Mouse (Mus musculus): ENCODE results near the gene Ralgps1. TPM values are rescaled to one million over a fixed set of nuclear protein-coding genes. Genes with fewer than 3 reads are reported as not detected.
A peak's percentile ranks its signal among the peaks of the same experiment; 100 is the strongest.
"Not testable (repeated sequence)": the region's sequence is repeated elsewhere in the genome, so short reads cannot be mapped to it uniquely, and the experiment has no call there.

Ralgps1 gene
- total RNA-seq, 2 experiments from 2014 or later, result 63.8 to 64.1 TPM

- no peak for DNase-seq (ENCODE audit: low spot score in 2 of 2)
Measured at GRCm38 (mm10) chr2:33216645-33217424, 154.5 kb downstream of the Ralgps1 start.

GRCm38 (mm10) chr2:33215700-33216509 is 155.4 kb downstream of the Ralgps1 start, which contains the start of gene Angptl2:
Angptl2 (plus strand) TSS chr2:33216069.
- peak; percentile 70 to 76 for DNase-seq (ENCODE audit: low spot score in 2 of 2)

- DNase-seq (ENCODE audit: low spot score in 2 of 2), result no peak
Measured at GRCm38 (mm10) chr2:33215177-33215699, 156.0 kb downstream of the Ralgps1 start.

- DNase-seq (ENCODE audit: low spot score in 2 of 2), result not testable (repeated sequence)
Measured at GRCm38 (mm10) chr2:33211263-33211662, 160.0 kb downstream of the Ralgps1 start.

GRCm38 (mm10) chr2:33210841-33211240 is 160.4 kb downstream of the Ralgps1 start:
- no peak for DNase-seq (ENCODE audit: low spot score in 2 of 2)

- DNase-seq (ENCODE audit: low spot score in 2 of 2), result no peak
Measured at GRCm38 (mm10) chr2:33208134-33208533, 163.2 kb downstream of the Ralgps1 start.

- no peak for DNase-seq (ENCODE audit: low spot score in 2 of 2)
Measured at GRCm38 (mm10) chr2:33207069-33207468, 164.2 kb downstream of the Ralgps1 start.

- no peak for DNase-seq (ENCODE audit: low spot score in 2 of 2)
Measured at GRCm38 (mm10) chr2:33205939-33206525, 165.3 kb downstream of the Ralgps1 start.

GRCm38 (mm10) chr2:33204980-33205379 is 166.3 kb downstream of the Ralgps1 start:
- DNase-seq (ENCODE audit: low spot score in 2 of 2), result no peak

GRCm38 (mm10) chr2:33203284-33203683 is 168.0 kb downstream of the Ralgps1 start:
- DNase-seq (ENCODE audit: low spot score in 2 of 2), result no peak

- DNase-seq (ENCODE audit: low spot score in 2 of 2), result no peak
Measured at GRCm38 (mm10) chr2:33200368-33201068, 170.8 kb downstream of the Ralgps1 start.

GRCm38 (mm10) chr2:33189976-33190375 is 181.3 kb downstream of the Ralgps1 start:
- DNase-seq (ENCODE audit: low spot score in 2 of 2), result peak in 1 of 2 experiments; percentile 57

GRCm38 (mm10) chr2:33188925-33189670 is 182.2 kb downstream of the Ralgps1 start:
- DNase-seq (ENCODE audit: low spot score in 2 of 2), result no peak

GRCm38 (mm10) chr2:33187874-33188273 is 183.4 kb downstream of the Ralgps1 start:
- DNase-seq (ENCODE audit: low spot score in 2 of 2), result no peak

GRCm38 (mm10) chr2:33186505-33186904 is 184.8 kb downstream of the Ralgps1 start:
- DNase-seq (ENCODE audit: low spot score in 2 of 2), result no peak

- DNase-seq (ENCODE audit: low spot score in 2 of 2), result no peak
Measured at GRCm38 (mm10) chr2:33185258-33185657, 186.0 kb downstream of the Ralgps1 start.

GRCm38 (mm10) chr2:33184641-33185040 is 186.6 kb downstream of the Ralgps1 start:
- peak in 1 of 2 experiments; percentile 67 for DNase-seq (ENCODE audit: low spot score in 2 of 2)

- no peak for DNase-seq (ENCODE audit: low spot score in 2 of 2)
Measured at GRCm38 (mm10) chr2:33183321-33183720, 188.0 kb downstream of the Ralgps1 start.

GRCm38 (mm10) chr2:33179930-33180630 is 191.2 kb downstream of the Ralgps1 start:
- peak in 1 of 2 experiments; percentile 50 for DNase-seq (ENCODE audit: low spot score in 2 of 2)

Measured in layer of hippocampus, postnatal 14 days (tissue).